Mouse (Mus musculus) MEL (cell line): ENCODE measurements around the gene Gpx3. TPM values are rescaled to one million over a fixed set of nuclear protein-coding genes. Genes with fewer than 3 reads are reported as not detected.
"Not testable (repeated sequence)": the region's sequence is repeated elsewhere in the genome, so short reads cannot be mapped to it uniquely, and the experiment has no call there.

Experiments
- DNase-seq: peaks from one replicate; pipeline ENCODE4 v3.0.0; 2011; ENCODE audit warnings: low read depth, low spot score
- H3K27ac ChIP-seq: 2 replicates; pipeline ENCODE4 v1.5.1; 2012; ENCODE audit warnings: low read depth, mild to moderate bottlenecking, control low read depth, low read length, moderate library complexity; ENCODE audit not compliant: control insufficient read depth
- H3K27me3 ChIP-seq, 2 experiments: fragments of 150-350 bp in 1 of 2; sonication (generic) in 1 of 2; 2 replicates each; pipeline ENCODE4 v1.6.1; 2012; ENCODE audit warnings: low read length in 2 of 2, mild to moderate bottlenecking in 2 of 2, improper control_type of control experiment in 1 of 2, moderate library complexity in 1 of 2; ENCODE audit not compliant: insufficient read depth in 2 of 2, control insufficient read depth in 1 of 2
- H3K36me3 ChIP-seq, 2 experiments: 2 replicates each; pipeline ENCODE4 v1.6.1; 2012 to 2014; ENCODE audit warnings: low read length in 2 of 2, improper control_type of control experiment in 1 of 2, inconsistent platforms in 1 of 2, mild to moderate bottlenecking in 1 of 2; ENCODE audit not compliant: insufficient read depth in 2 of 2, control insufficient read depth in 1 of 2
- H3K4me1 ChIP-seq, 2 experiments: fragments of 150-350 bp in 1 of 2; sonication (generic) in 1 of 2; 2 replicates each; pipeline ENCODE4 v1.6.1; 2012; ENCODE audit warnings: low read length in 2 of 2, improper control_type of control experiment in 1 of 2, mild to moderate bottlenecking in 1 of 2; ENCODE audit not compliant: insufficient read depth in 2 of 2, control insufficient read depth in 1 of 2
- H3K4me3 ChIP-seq, 2 experiments: fragments of 150-350 bp in 1 of 2; sonication (generic) in 1 of 2; 2 replicates each; pipeline ENCODE4 v1.5.1; 2012; ENCODE audit warnings: low read depth in 2 of 2, low read length in 2 of 2, mild to moderate bottlenecking in 2 of 2, moderate library complexity in 2 of 2, control low read depth in 1 of 2, improper control_type of control experiment in 1 of 2; ENCODE audit not compliant: control insufficient read depth in 1 of 2, insufficient read depth in 1 of 2
- H3K79me2 ChIP-seq: 2 replicates; pipeline ENCODE4 v1.6.1; 2012; ENCODE audit warnings: mild to moderate bottlenecking, low read length, moderate library complexity; ENCODE audit not compliant: control insufficient read depth, poor library complexity, insufficient read depth
- H3K9ac ChIP-seq: 2 replicates; pipeline ENCODE4 v1.6.1; 2012; ENCODE audit warnings: low read depth, mild to moderate bottlenecking, control low read depth, low read length, moderate library complexity; ENCODE audit not compliant: control insufficient read depth, poor library complexity, severe bottlenecking
- H3K9me3 ChIP-seq: fragments of 150-350 bp; sonication (generic); replicated peaks from 2 replicates; pipeline ENCODE4 v1.6.1; 2012; ENCODE audit warnings: mild to moderate bottlenecking, low read length, improper control_type of control experiment, moderate library complexity; ENCODE audit not compliant: insufficient read depth
- BHLHE40 ChIP-seq: IDR thresholded peaks from 2 replicates; pipeline ENCODE4 v1.6.1; 2012; ENCODE audit warnings: low read depth, mild to moderate bottlenecking, inconsistent platforms, low read length, improper control_type of control experiment, borderline replicate concordance
- CHD1 ChIP-seq: IDR thresholded peaks from 2 replicates; pipeline ENCODE4 v1.6.1; 2012; ENCODE audit warnings: low read depth, mild to moderate bottlenecking, inconsistent platforms, low read length, improper control_type of control experiment
- CHD2 ChIP-seq: IDR thresholded peaks from 2 replicates; pipeline ENCODE4 v1.6.1; 2011; ENCODE audit warnings: low read length, improper control_type of control experiment
- E2F4 ChIP-seq: IDR thresholded peaks from 2 replicates; pipeline ENCODE4 v1.6.1; 2011; ENCODE audit warnings: low read depth, low read length, improper control_type of control experiment, borderline replicate concordance
- ELF1 ChIP-seq: IDR thresholded peaks from 2 replicates; pipeline ENCODE4 v1.6.1; 2014; ENCODE audit warnings: low read depth, mild to moderate bottlenecking, inconsistent platforms, low read length, improper control_type of control experiment, moderate library complexity
- EP300 ChIP-seq, 2 experiments: IDR thresholded peaks; 2 replicates each; pipeline ENCODE4 v1.6.1; 2011; ENCODE audit warnings: improper control_type of control experiment in 2 of 2, low read length in 2 of 2, low read depth in 1 of 2, mild to moderate bottlenecking in 1 of 2
- ETS1 ChIP-seq: IDR thresholded peaks from 2 replicates; pipeline ENCODE4 v1.6.1; 2012; ENCODE audit warnings: low read depth, mild to moderate bottlenecking, inconsistent platforms, low read length, improper control_type of control experiment, moderate library complexity
- GABPA ChIP-seq: IDR thresholded peaks from 2 replicates; pipeline ENCODE4 v1.6.1; 2012; ENCODE audit warnings: low read depth, mild to moderate bottlenecking, inconsistent platforms, low read length, improper control_type of control experiment, moderate library complexity
- GATA1 ChIP-seq: IDR thresholded peaks from 2 replicates; pipeline ENCODE4 v1.6.1; 2011; ENCODE audit warnings: low read depth, low read length, improper control_type of control experiment
- HCFC1 ChIP-seq: IDR thresholded peaks from 2 replicates; pipeline ENCODE4 v1.6.1; 2012; ENCODE audit warnings: low read depth, mild to moderate bottlenecking, inconsistent platforms, low read length, improper control_type of control experiment, moderate library complexity
- JUND ChIP-seq: IDR thresholded peaks from 2 replicates; pipeline ENCODE4 v1.6.1; 2011; ENCODE audit warnings: low read depth, mild to moderate bottlenecking, improper control_type of control experiment, low read length
- MAX ChIP-seq: IDR thresholded peaks from 2 replicates; pipeline ENCODE4 v1.6.1; 2011; ENCODE audit warnings: low read length, improper control_type of control experiment
- MAZ ChIP-seq: IDR thresholded peaks from 2 replicates; pipeline ENCODE4 v1.6.1; 2012; ENCODE audit warnings: low read depth, mild to moderate bottlenecking, inconsistent platforms, low read length, improper control_type of control experiment
- MEF2A ChIP-seq: IDR thresholded peaks from 2 replicates; pipeline ENCODE4 v1.6.1; 2014; ENCODE audit warnings: low read depth, mild to moderate bottlenecking, inconsistent platforms, low read length, improper control_type of control experiment; ENCODE audit not compliant: poor library complexity, insufficient replicate concordance, severe bottlenecking; ENCODE audit errors: extremely low read depth
- MXI1 ChIP-seq: IDR thresholded peaks from 2 replicates; pipeline ENCODE4 v1.6.1; 2011; ENCODE audit warnings: mild to moderate bottlenecking, low read depth, low read length, improper control_type of control experiment
- MYC ChIP-seq: IDR thresholded peaks from 2 replicates; pipeline ENCODE4 v1.6.1; 2011; ENCODE audit warnings: low read depth, mild to moderate bottlenecking, low read length, improper control_type of control experiment, moderate library complexity
- NELFE ChIP-seq: IDR thresholded peaks from 2 replicates; pipeline ENCODE4 v1.6.1; 2011; ENCODE audit warnings: low read depth, low read length, improper control_type of control experiment
- POLR2A ChIP-seq, 2 experiments: IDR thresholded peaks; 2 replicates each; pipeline ENCODE4 v1.6.1; 2011 to 2012; ENCODE audit warnings: low read length in 2 of 2, mild to moderate bottlenecking in 2 of 2, control low read depth in 1 of 2, improper control_type of control experiment in 1 of 2, low read depth in 1 of 2, moderate library complexity in 1 of 2; ENCODE audit not compliant: control insufficient read depth in 1 of 2, insufficient read depth in 1 of 2, poor library complexity in 1 of 2
- POLR2AphosphoS2 ChIP-seq: IDR thresholded peaks from 2 replicates; pipeline ENCODE4 v1.6.1; 2011; ENCODE audit warnings: low read length, improper control_type of control experiment
- POLR2AphosphoS5 ChIP-seq: IDR thresholded peaks from 2 replicates; pipeline ENCODE4 v1.6.1; 2012; ENCODE audit warnings: low read depth, borderline replicate concordance, mild to moderate bottlenecking, inconsistent platforms, low read length, moderate library complexity, mixed read lengths
- RCOR1 ChIP-seq: IDR thresholded peaks from 2 replicates; pipeline ENCODE4 v1.6.1; 2012; ENCODE audit warnings: low read depth, mild to moderate bottlenecking, inconsistent platforms, low read length, improper control_type of control experiment
- SIN3A ChIP-seq: IDR thresholded peaks from 2 replicates; pipeline ENCODE4 v1.6.1; 2012; ENCODE audit warnings: low read length, improper control_type of control experiment, inconsistent platforms
- TAL1 ChIP-seq: IDR thresholded peaks from 2 replicates; pipeline ENCODE4 v1.6.1; 2012; ENCODE audit warnings: mild to moderate bottlenecking, inconsistent platforms, low read length, moderate library complexity, mixed read lengths
- TBP ChIP-seq: IDR thresholded peaks from 2 replicates; pipeline ENCODE4 v1.8.0; 2011; ENCODE audit warnings: low read depth, low read length, improper control_type of control experiment
- TCF12 ChIP-seq: IDR thresholded peaks from 2 replicates; pipeline ENCODE4 v1.6.1; 2014; ENCODE audit warnings: low read depth, mild to moderate bottlenecking, inconsistent platforms, low read length, improper control_type of control experiment, moderate library complexity
- USF1 ChIP-seq: IDR thresholded peaks from 2 replicates; pipeline ENCODE4 v1.6.1; 2014; ENCODE audit warnings: low read depth, mild to moderate bottlenecking, inconsistent platforms, low read length, improper control_type of control experiment, moderate library complexity
- USF2 ChIP-seq, 2 experiments: IDR thresholded peaks; 2 replicates each; pipeline ENCODE4 v1.6.1; 2011 to 2012; ENCODE audit warnings: improper control_type of control experiment in 2 of 2, low read length in 2 of 2, borderline replicate concordance in 1 of 2, inconsistent platforms in 1 of 2, low read depth in 1 of 2, mild to moderate bottlenecking in 1 of 2; ENCODE audit not compliant: insufficient read depth in 1 of 2
- ZC3H11A ChIP-seq: IDR thresholded peaks from 2 replicates; pipeline ENCODE4 v1.6.1; 2012; ENCODE audit warnings: low read depth, mild to moderate bottlenecking, inconsistent platforms, low read length, improper control_type of control experiment
- ZMIZ1 ChIP-seq: IDR thresholded peaks from 2 replicates; pipeline ENCODE4 v1.6.1; 2012; ENCODE audit warnings: low read depth, mild to moderate bottlenecking, inconsistent platforms, low read length, improper control_type of control experiment, moderate library complexity
- ZNF384 ChIP-seq: IDR thresholded peaks from 2 replicates; pipeline ENCODE4 v1.6.1; 2012; ENCODE audit warnings: low read depth, mild to moderate bottlenecking, inconsistent platforms, low read length, improper control_type of control experiment
- polyA plus RNA-seq, 2 experiments: library from polyadenylated mRNA; stranded (reverse) in 1 of 2; unstranded in 1 of 2; fragments of >175 nt in 1 of 2; fragments of >200 nt in 1 of 2; gene quantifications; 2 replicates each; pipeline versions ENCODE4 v1.2.1 to v1.2.4; 2012; ENCODE audit warnings: low replicate concordance in 2 of 2, low read depth in 1 of 2; ENCODE audit not compliant: insufficient read length in 2 of 2, insufficient read depth in 1 of 2, missing spikeins in 1 of 2
- total RNA-seq: library from RNA; depleted of rRNA; stranded (reverse); fragments of 300-350 nt; gene quantifications from 2 replicates; pipeline ENCODE4 v1.2.3, GENCODE M21; 2012

Gene Gpx3
- total and polyA plus RNA-seq, 3 experiments, result 0.12 to 0.15 TPM; not detected in 1

DNA sequence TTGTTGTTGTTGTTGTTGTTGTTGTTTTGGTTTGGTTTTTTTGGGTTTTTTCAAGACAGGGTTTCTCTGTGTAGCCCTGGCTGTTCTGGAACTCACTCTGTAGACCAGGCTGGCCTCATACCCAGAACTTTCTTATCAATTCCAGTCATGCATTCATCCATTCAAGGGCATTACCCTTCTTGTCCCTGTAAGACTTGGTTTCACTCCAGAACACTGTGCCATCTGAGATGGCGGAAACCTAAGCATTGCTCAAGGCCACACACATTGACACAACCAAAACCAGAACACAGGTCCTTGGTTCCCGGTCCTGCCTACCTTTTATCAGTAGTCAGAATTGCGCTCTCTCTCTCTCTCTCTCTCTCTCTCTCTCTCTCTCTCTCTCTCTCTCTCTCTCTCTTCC, 55.5 kb downstream of the Gpx3 start:
- not testable (repeated sequence) for H3K9ac ChIP-seq, H3K27me3 ChIP-seq, H3K9me3 ChIP-seq, H3K79me2 ChIP-seq, H3K4me3 ChIP-seq
- DNase-seq, result peak; percentile 39
- Histone ChIP-seq H3K36me3 (peaks cover 0 to 36% of the 10 kb centered on the region in 2 experiments; a peak in 2 of 4 replicates), H3K4me1 (peaks cover 19 to 57% of the 10 kb centered on the region in 2 experiments), H3K27ac (peak overlapping the region; percentile 84)
- TF ChIP-seq CHD1, result 0 out of 2 replicates have a peak, but pooled peaks have one; percentile 19

DNA sequence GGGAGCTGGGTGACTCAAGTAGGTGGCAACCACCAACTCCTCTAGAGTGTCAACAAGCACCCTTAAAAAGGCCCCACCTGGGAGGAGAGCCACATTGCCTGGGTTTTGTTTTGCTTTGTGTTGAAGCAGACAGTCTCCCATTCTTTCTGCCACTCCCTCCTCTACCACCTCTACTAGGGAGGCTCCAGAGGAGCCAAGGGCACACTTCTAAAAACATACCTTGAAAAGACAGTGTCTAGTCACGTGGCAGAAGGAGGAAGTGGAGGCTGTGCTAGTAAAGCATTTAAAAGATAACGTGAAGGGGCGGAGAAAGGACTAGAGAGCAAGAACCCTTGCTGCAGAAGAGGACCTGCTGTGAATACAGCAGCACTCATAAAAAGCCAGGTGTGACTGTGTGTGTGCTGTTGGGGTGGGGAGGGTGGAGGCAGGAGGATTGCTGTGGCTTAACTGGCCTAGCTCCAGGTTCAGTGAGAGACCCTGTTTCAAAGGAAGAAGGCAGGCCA, 56.4 kb downstream of the Gpx3 start:
- peak overlapping the region; percentile 1 to 3; a peak in 1 of 4 replicates for H3K4me3 ChIP-seq
- no peaks in the 10 kb centered on the region for H3K9me3 ChIP-seq
- peaks cover 0 to 36% of the 10 kb centered on the region in 2 experiments; a peak in 2 of 4 replicates for H3K36me3 ChIP-seq
- H3K79me2 ChIP-seq, result peaks cover 8% of the 10 kb centered on the region
- peak overlapping the region; percentile 84 for H3K27ac ChIP-seq
- no peaks in the 10 kb centered on the region for H3K27me3 ChIP-seq
- DNase-seq, result peak; percentile 94
- peak overlapping the region; percentile 50 for H3K9ac ChIP-seq
- peak; percentile 39; the same call in 1 of the 2 replicates for TF ChIP-seq ZMIZ1
- TF ChIP-seq SIN3A, result peak; percentile 96
- peak; percentile 68 for TF ChIP-seq HCFC1
- TF ChIP-seq GABPA, result no peak
- no peak; the same call in 1 of the 2 replicates for TF ChIP-seq MAZ
- TF ChIP-seq MXI1, result peak; percentile 97
- TF ChIP-seq CHD2, result no peak
- no peak for TF ChIP-seq TAL1
- TF ChIP-seq MAX, result peak; percentile 98
- TF ChIP-seq GATA1, result peak; percentile 83
- no peak for TF ChIP-seq POLR2AphosphoS5
- TF ChIP-seq POLR2AphosphoS2, result no peak; the same call in 1 of the 2 replicates
- TF ChIP-seq NELFE, result peak; percentile 60
- peak; percentile 76 for TF ChIP-seq TBP
- TF ChIP-seq ELF1, result peak; percentile 93
- peak; percentile 33 to 34; a peak in 1 of 4 replicates for TF ChIP-seq EP300 (IDR thresholded peaks at IDR 0.05; ENCODE audit: low read depth in 1 of 2, low read length in 2 of 2)
- peak; percentile 92 for TF ChIP-seq BHLHE40
- TF ChIP-seq RCOR1, result 0 out of 2 replicates have a peak, but pooled peaks have one; percentile 21
- no peak for TF ChIP-seq MEF2A
- TF ChIP-seq E2F4, result no peak
- TF ChIP-seq POLR2A (IDR thresholded peaks at IDR 0.05; ENCODE audit: control insufficient read depth in 1 of 2, insufficient read depth in 1 of 2, low read depth in 1 of 2, low read length in 2 of 2, poor library complexity in 1 of 2), result peak; percentile 45 to 74; a peak in 2 of 4 replicates
- peak; percentile 99 for TF ChIP-seq USF1
- peak; percentile 74 for TF ChIP-seq ETS1
- no peak for TF ChIP-seq JUND
- TF ChIP-seq USF2 (IDR thresholded peaks at IDR 0.05; ENCODE audit: borderline replicate concordance in 1 of 2, insufficient read depth in 1 of 2, low read depth in 1 of 2, low read length in 2 of 2), result peak; percentile 32 to 93; a peak in 3 of 4 replicates
- peak; percentile 98 for TF ChIP-seq MYC
- TF ChIP-seq ZNF384, result no peak
- no peak for TF ChIP-seq ZC3H11A
- peak; percentile 66 for TF ChIP-seq TCF12
- H3K4me1 ChIP-seq, result peaks cover 19 to 60% of the 10 kb centered on the region in 2 experiments
